Comparison of ENCODE assay signal across 14 mouse cellular contexts in genomic region chr7:121084840-121085453, GRCm38 (mm10). TPM values are rescaled to one million over a fixed set of nuclear protein-coding genes. Genes with fewer than 3 reads are reported as not detected.
DNase-seq lines count a peak whose midpoint lies in the region; ATAC-seq and TF ChIP-seq lines count a peak whose summit lies in the region.
"Had no signal": no experiment of that assay in that cellular context is flagged by ENCODE, and none has a peak within 500 bp of the region (broad histone marks: within the 10 kb centered on the region; RNA-seq: fewer than 3 reads in every experiment).

No protein-coding gene starts in this region.

- intact Hi-C loops in heart, postnatal 25 days (cut with DNase I) = no loop called here

- no peak for DNase-seq in heart, postnatal 25 days (ENCODE audit: low spot score)
- no peak for DNase-seq in stomach, postnatal 0 days (ENCODE audit: low spot score)
- no peak for DNase-seq in heart, postnatal 0 days (ENCODE audit: low spot score)
- DNase-seq in spleen, adult 18-20 months = no peak
- DNase-seq in layer of hippocampus, adult 11-12 months (ENCODE audit: low spot score) = no peak
- DNase-seq: adrenal gland, postnatal 36 days; lung, adult 2 months had no signal

- H3K36me3 ChIP-seq in heart, embryonic 14.5 days (ENCODE audit: control insufficient read depth, insufficient read depth, low read length) = no peaks in the 10 kb centered on the region
- H3K36me3 ChIP-seq in stomach, embryonic 16.5 days (ENCODE audit: control insufficient read depth, insufficient read depth, low read length) = no peaks in the 10 kb centered on the region
- no peaks in the 10 kb centered on the region for H3K36me3 ChIP-seq in stomach, postnatal 0 days (ENCODE audit: control insufficient read depth, insufficient read depth, low read length)
- H3K36me3 ChIP-seq in heart, postnatal 0 days (replicated peaks; ENCODE audit: control insufficient read depth, insufficient read depth, low read length) = no peaks in the 10 kb centered on the region
- H3K36me3 ChIP-seq: limb, embryonic 15.5 days had no signal

- ATAC-seq in heart, embryonic 14.5 days (ENCODE audit: insufficient number of reproducible peaks, insufficient read depth, low FRiP score, low read depth) = no peak
- peak; percentile 41; the same call in 1 of the 2 replicates for ATAC-seq in stomach, embryonic 16.5 days (ENCODE audit: insufficient read depth, low FRiP score)
- no peak for ATAC-seq in stomach, postnatal 0 days (ENCODE audit: low FRiP score, low TSS enrichment)
- 0 out of 2 replicates have a peak, but pooled peaks have one; percentile 30 for ATAC-seq in heart, postnatal 0 days (ENCODE audit: insufficient read depth, low read depth)
- ATAC-seq: CD4-positive, CD25-positive, alpha-beta regulatory T cell, adult 4 months had no signal

- H3K27me3 ChIP-seq in heart, embryonic 14.5 days (ENCODE audit: control insufficient read depth, insufficient read depth, low read length) = no peaks in the 10 kb centered on the region
- no peaks in the 10 kb centered on the region for H3K27me3 ChIP-seq in stomach, embryonic 16.5 days (ENCODE audit: control insufficient read depth, insufficient read depth, low read length)
- H3K27me3 ChIP-seq in stomach, postnatal 0 days (ENCODE audit: control insufficient read depth, insufficient read depth, low read length) = no peaks in the 10 kb centered on the region
- H3K27me3 ChIP-seq in heart, postnatal 0 days (ENCODE audit: control insufficient read depth, insufficient read depth, low read length) = no peaks in the 10 kb centered on the region
- H3K27me3 ChIP-seq: limb, embryonic 15.5 days had no signal

- TF ChIP-seq EP300 in stomach, postnatal 0 days (optimal IDR thresholded peaks at IDR 0.05) = no peak
- TF ChIP-seq EP300 in heart, postnatal 0 days (IDR thresholded peaks at IDR 0.05; ENCODE audit: low read depth) = no peak

- peak overlapping the region; percentile 58 to 62 for H3K27ac ChIP-seq in heart, embryonic 14.5 days (replicated peaks in 1 of 2; ENCODE audit: control insufficient read depth in 1 of 2, insufficient read depth in 1 of 2, low read depth in 2 of 2, low read length in 2 of 2)
- no peak overlapping the region for H3K27ac ChIP-seq in stomach, embryonic 16.5 days (ENCODE audit: low read length)
- H3K27ac ChIP-seq in stomach, postnatal 0 days (replicated peaks) = no peak overlapping the region
- H3K27ac ChIP-seq in heart, postnatal 0 days (ENCODE audit: low read depth) = peak overlapping the region; percentile 54
- H3K27ac ChIP-seq: left cerebral cortex, adult 2 months; limb, embryonic 15.5 days had no signal

- peak overlapping the region; percentile 28 for H3K4me2 ChIP-seq in heart, embryonic 14.5 days (ENCODE audit: low read length)
- no peak overlapping the region for H3K4me2 ChIP-seq in stomach, embryonic 16.5 days (ENCODE audit: low read depth, low read length)
- no peak overlapping the region for H3K4me2 ChIP-seq in stomach, postnatal 0 days (replicated peaks; ENCODE audit: low read depth)
- no peak overlapping the region for H3K4me2 ChIP-seq in heart, postnatal 0 days (ENCODE audit: low read depth, low read length)
- H3K4me2 ChIP-seq: limb, embryonic 15.5 days had no signal

- WGBS in heart, embryonic 14.5 days = 60% methylated on average over 8 of the region's 8 CpGs
- WGBS in stomach, embryonic 16.5 days = 50% methylated on average over 8 of the region's 8 CpGs
- 33% methylated on average over 8 of the region's 8 CpGs for WGBS in stomach, postnatal 0 days
- 57% methylated on average over 8 of the region's 8 CpGs for WGBS in heart, postnatal 0 days

- peak overlapping the region; percentile 32; the same call in 1 of the 2 replicates for H3K9ac ChIP-seq in heart, embryonic 14.5 days (ENCODE audit: low read length)
- H3K9ac ChIP-seq in stomach, embryonic 16.5 days (ENCODE audit: low read length) = no peak overlapping the region
- H3K9ac ChIP-seq in stomach, postnatal 0 days (ENCODE audit: low read length) = no peak overlapping the region
- no peak overlapping the region for H3K9ac ChIP-seq in heart, postnatal 0 days (replicated peaks; ENCODE audit: low read depth, low read length)
- H3K9ac ChIP-seq: limb, embryonic 15.5 days had no signal

- H3K4me1 ChIP-seq in heart, embryonic 14.5 days (ENCODE audit: control insufficient read depth in 2 of 2, insufficient read depth in 2 of 2, low read length in 2 of 2) = peaks cover 14 to 31% of the 10 kb centered on the region in 2 experiments
- H3K4me1 ChIP-seq in stomach, embryonic 16.5 days (ENCODE audit: control insufficient read depth, insufficient read depth, low read length) = peaks cover 8% of the 10 kb centered on the region
- no peaks in the 10 kb centered on the region for H3K4me1 ChIP-seq in stomach, postnatal 0 days (replicated peaks; ENCODE audit: control insufficient read depth, insufficient read depth)
- H3K4me1 ChIP-seq in heart, postnatal 0 days (ENCODE audit: control insufficient read depth, insufficient read depth) = peaks cover 5% of the 10 kb centered on the region; the same call in 1 of the 2 replicates

- TF ChIP-seq CTCF in stomach, postnatal 0 days (IDR thresholded peaks at IDR 0.05; ENCODE audit: low read depth) = no peak
- TF ChIP-seq CTCF in heart, postnatal 0 days (IDR thresholded peaks at IDR 0.05; ENCODE audit: low read depth) = no peak

- H3K4me3 ChIP-seq in heart, embryonic 14.5 days (ENCODE audit: control insufficient read depth in 1 of 2, insufficient read depth in 1 of 2, low read depth in 1 of 2, low read length in 2 of 2) = no peak overlapping the region
- H3K4me3 ChIP-seq in stomach, embryonic 16.5 days (replicated peaks; ENCODE audit: low read length) = no peak overlapping the region
- H3K4me3 ChIP-seq in stomach, postnatal 0 days (ENCODE audit: low read depth, low read length) = no peak overlapping the region
- no peak overlapping the region for H3K4me3 ChIP-seq in heart, postnatal 0 days (ENCODE audit: low read depth, low read length)
- H3K4me3 ChIP-seq: erythroblast, embryonic 14.5 days; left cerebral cortex, adult 2 months; limb, embryonic 15.5 days had no signal

- H3K9me3 ChIP-seq in heart, embryonic 14.5 days (ENCODE audit: control insufficient read depth, low read length) = no peaks in the 10 kb centered on the region
- no peaks in the 10 kb centered on the region for H3K9me3 ChIP-seq in stomach, embryonic 16.5 days (replicated peaks; ENCODE audit: control insufficient read depth, low read length)
- H3K9me3 ChIP-seq in stomach, postnatal 0 days (ENCODE audit: control insufficient read depth, low read length) = no peaks in the 10 kb centered on the region
- H3K9me3 ChIP-seq in heart, postnatal 0 days (replicated peaks; ENCODE audit: control insufficient read depth, low read length) = no peaks in the 10 kb centered on the region
- H3K9me3 ChIP-seq: limb, embryonic 15.5 days had no signal

RNA-seq across cellular contexts. Expression of gene Otoa, which starts 3.5 kb away (rescaled TPM):
- polyA plus RNA-seq in heart, embryonic 14.5 days (2014; fragmentation: Nextera tagmentation; extraction: Ambion mirVana) = 0.09 and 0.22 TPM in 2 replicates
- total RNA-seq in heart, postnatal 25 days (2021) = under 1 TPM; 0.14 to 0.21 TPM
- polyA plus RNA-seq in stomach, embryonic 16.5 days (2015; fragmentation: Nextera tagmentation; extraction: Ambion mirVana) = 0.36 and 0.37 TPM in 2 replicates
- 0.05 and 0.11 TPM in 2 replicates for polyA plus RNA-seq in stomach, postnatal 0 days (2015; fragmentation: Nextera tagmentation; extraction: Ambion mirVana)
- 0.08 and 0.11 TPM in 2 replicates for total RNA-seq in heart, postnatal 0 days (2014; rRNA removed; ENCODE audit: low replicate concordance)
- polyA plus RNA-seq in heart, postnatal 0 days (2015; fragmentation: Nextera tagmentation; extraction: Ambion mirVana) = 0.25 and 0.46 TPM in 2 replicates
- polyA plus RNA-seq: CD4-positive, CD25-positive, alpha-beta regulatory T cell, adult 4 months; erythroblast, embryonic 14.5 days; kidney, embryonic 14.5 days had no signal

RNA-seq across cellular contexts. Expression of gene Igsf6, which starts 10.6 kb away (rescaled TPM):
- 1.4 and 1.5 TPM in 2 replicates for polyA plus RNA-seq in heart, embryonic 14.5 days (2014; fragmentation: Nextera tagmentation; extraction: Ambion mirVana)
- 1 to 10 TPM; 1.7 TPM for total RNA-seq in heart, postnatal 25 days (2021)
- 4.7 and 6.1 TPM in 2 replicates for polyA plus RNA-seq in stomach, embryonic 16.5 days (2015; fragmentation: Nextera tagmentation; extraction: Ambion mirVana)
- polyA plus RNA-seq in stomach, postnatal 0 days (2015; fragmentation: Nextera tagmentation; extraction: Ambion mirVana) = 1.8 TPM in 2 replicates
- 1.6 TPM in 1 of 2 replicates, not detected in the other for total RNA-seq in heart, postnatal 0 days (2014; rRNA removed; ENCODE audit: low replicate concordance)
- 1.1 TPM in 2 replicates for polyA plus RNA-seq in heart, postnatal 0 days (2015; fragmentation: Nextera tagmentation; extraction: Ambion mirVana)

RNA-seq across cellular contexts. Expression of gene Mettl9, which starts 50.7 kb away (rescaled TPM):
- polyA plus RNA-seq in heart, embryonic 14.5 days (2014; fragmentation: Nextera tagmentation; extraction: Ambion mirVana) = 113 TPM in 2 replicates
- total RNA-seq in heart, postnatal 25 days (2021) = 10 to 100 TPM; 77.5 to 80.5 TPM
- polyA plus RNA-seq in stomach, embryonic 16.5 days (2015; fragmentation: Nextera tagmentation; extraction: Ambion mirVana) = 94.5 and 111 TPM in 2 replicates
- 82.1 and 85.2 TPM in 2 replicates for polyA plus RNA-seq in stomach, postnatal 0 days (2015; fragmentation: Nextera tagmentation; extraction: Ambion mirVana)
- 44.8 and 52.8 TPM in 2 replicates for total RNA-seq in heart, postnatal 0 days (2014; rRNA removed; ENCODE audit: low replicate concordance)
- 81.2 and 82.4 TPM in 2 replicates for polyA plus RNA-seq in heart, postnatal 0 days (2015; fragmentation: Nextera tagmentation; extraction: Ambion mirVana)

Comparison
In these comparisons a context has a peak if more than half of its experiments do, and no peak if none do; other contexts are left out.
1. ATAC-seq: peak in stomach, embryonic 16.5 days (single experiment) and heart, postnatal 0 days (single experiment); none in heart, embryonic 14.5 days (single experiment) and stomach, postnatal 0 days (single experiment).
2. H3K27ac ChIP-seq: peak in heart, embryonic 14.5 days (2 of 2) and heart, postnatal 0 days (single experiment); none in stomach, embryonic 16.5 days (single experiment) and stomach, postnatal 0 days (single experiment).